Mouse (Mus musculus) frontal cortex, postnatal 14 days (tissue): ENCODE measurements around the gene Sh3d19.

Experiments used
- DNase-seq, 2 experiments: peaks; one replicate each; pipeline ENCODE4 v3.0.0; 2022; ENCODE audit warnings: low spot score in 2 of 2

Gene Sh3d19

GRCm38 (mm10) chr3:85970742-85971598 is at the start of gene Sh3d19:
TSS of gene Sh3d19 (plus strand) at chr3:85971109.
- peak; percentile 12 to 48 for DNase-seq

DNA sequence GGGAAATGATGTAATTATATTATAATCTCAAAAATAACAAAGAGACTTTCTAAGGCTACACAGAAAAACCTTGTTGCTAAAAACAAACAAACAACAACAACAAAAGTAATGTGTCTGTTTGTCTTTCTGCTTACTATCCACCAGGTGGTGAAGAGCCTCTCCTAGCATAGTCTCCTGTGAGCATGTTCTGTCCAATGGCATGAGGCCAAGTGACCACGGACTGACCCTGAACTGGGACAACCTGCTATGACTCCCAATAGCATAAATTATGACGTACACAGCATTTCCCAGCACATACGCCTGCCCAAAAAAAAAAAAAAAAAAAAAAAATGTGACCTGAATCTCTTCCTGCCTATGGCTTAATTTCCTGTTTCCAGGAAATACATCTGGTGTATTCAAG is 48.6 kb upstream of the Sh3d19 start:
- no peak for DNase-seq

- no peak for DNase-seq
Observed at GRCm38 (mm10) chr3:85923343-85923742, 47.6 kb upstream of the Sh3d19 start.

- peak; percentile 65 to 87 for DNase-seq
Observed at GRCm38 (mm10) chr3:85923954-85924945, 46.7 kb upstream of the Sh3d19 start.

GRCm38 (mm10) chr3:85927296-85927695 is 43.6 kb upstream of the Sh3d19 start:
- no peak for DNase-seq

DNA sequence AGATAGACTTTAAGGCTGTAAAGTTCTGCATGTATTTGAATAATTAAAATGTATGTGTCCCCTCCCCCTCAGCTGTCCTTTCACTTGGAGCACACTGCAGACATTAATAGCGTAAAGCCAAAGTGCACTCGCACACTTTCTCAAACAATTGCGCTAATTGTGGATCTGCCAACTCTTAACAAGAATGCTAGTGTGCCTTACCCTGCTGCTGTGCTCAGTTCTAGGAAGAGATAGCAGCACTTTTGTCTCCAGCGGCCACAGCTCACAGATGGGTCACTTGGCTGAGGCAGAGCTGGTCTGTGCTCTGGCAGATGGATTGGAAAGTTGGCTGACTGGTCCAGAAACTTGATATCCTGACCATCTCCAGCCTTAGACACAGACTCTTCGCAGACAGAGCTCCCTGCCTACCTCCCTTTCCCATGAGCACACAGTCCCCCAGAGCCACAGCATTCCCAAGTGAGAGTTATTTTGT is 42.7 kb upstream of the Sh3d19 start:
- peak in 1 of 2 experiments; percentile 35 for DNase-seq

GRCm38 (mm10) chr3:85929711-85930110 is 41.2 kb upstream of the Sh3d19 start:
- no peak for DNase-seq

- DNase-seq, result no peak
Observed at GRCm38 (mm10) chr3:85930671-85931255, 40.1 kb upstream of the Sh3d19 start.

DNA sequence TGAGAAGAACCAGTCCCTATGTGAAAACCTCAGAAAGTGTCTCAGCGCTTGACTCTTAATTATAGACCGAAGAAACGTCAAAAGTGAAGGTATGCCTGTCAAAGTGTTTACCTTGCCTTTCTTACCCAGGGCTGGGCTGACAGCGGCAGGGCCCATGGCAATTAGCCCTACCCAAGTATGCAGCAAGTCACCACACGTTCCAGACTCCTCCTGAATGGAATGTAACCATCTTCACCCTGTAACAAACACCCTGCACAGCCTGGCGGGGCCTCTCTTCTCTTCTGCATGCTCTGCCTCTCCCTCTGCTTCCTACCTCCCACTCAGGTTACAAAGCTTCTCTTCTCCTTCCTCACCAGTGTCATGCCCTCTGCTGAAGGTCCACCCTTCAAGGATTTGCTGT is 39.0 kb upstream of the Sh3d19 start:
- DNase-seq, result no peak

DNA sequence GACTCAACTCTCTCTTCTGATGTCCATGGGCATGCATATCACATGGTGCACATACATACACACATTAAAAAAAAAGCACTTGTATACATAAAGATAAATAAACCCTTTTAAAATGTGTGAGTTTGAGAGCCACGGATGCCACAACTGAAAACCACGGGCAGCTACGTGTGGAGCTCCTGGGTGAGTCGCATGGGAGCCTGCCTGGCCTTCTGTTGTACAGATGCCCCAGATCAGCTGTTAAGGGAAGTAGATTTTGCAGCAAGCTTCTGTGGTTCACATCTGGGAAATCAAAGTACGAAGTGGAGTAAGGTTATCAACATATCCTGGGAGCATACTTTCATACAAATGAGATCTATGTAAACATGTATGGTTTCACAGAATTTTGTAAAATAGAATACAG is 37.3 kb upstream of the Sh3d19 start:
- DNase-seq, result no peak

GRCm38 (mm10) chr3:85950914-85951313 is 20.0 kb upstream of the Sh3d19 start:
- no peak for DNase-seq

GRCm38 (mm10) chr3:85952696-85953283 is 18.1 kb upstream of the Sh3d19 start:
- DNase-seq, result no peak

- no peak for DNase-seq
Observed at GRCm38 (mm10) chr3:85955269-85955668, 15.6 kb upstream of the Sh3d19 start.

- DNase-seq, result no peak
Observed at GRCm38 (mm10) chr3:85955704-85956103, 15.2 kb upstream of the Sh3d19 start.

DNA sequence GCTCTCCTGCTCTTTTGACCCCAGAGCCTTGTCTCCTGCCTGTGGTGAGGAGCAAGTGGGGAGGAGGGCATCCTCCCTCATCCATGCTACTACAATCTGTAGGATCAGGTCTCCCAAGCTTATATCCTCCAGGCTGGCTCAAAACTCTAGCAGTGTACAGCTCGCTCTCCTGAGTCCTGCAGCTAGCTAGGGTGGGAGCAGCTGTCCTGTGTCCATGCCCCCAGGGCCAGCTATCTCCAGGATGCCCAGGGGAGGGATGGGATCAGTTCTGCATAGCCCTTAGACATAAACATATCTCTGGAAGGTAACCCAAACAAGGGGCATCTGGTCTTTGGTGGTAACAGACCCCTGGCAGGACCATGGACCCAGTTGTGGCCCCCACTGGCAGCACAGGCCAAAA is 11.2 kb upstream of the Sh3d19 start:
- no peak for DNase-seq

GRCm38 (mm10) chr3:85961134-85961533 is 9.8 kb upstream of the Sh3d19 start:
- peak in 1 of 2 experiments; percentile 8 for DNase-seq

DNA sequence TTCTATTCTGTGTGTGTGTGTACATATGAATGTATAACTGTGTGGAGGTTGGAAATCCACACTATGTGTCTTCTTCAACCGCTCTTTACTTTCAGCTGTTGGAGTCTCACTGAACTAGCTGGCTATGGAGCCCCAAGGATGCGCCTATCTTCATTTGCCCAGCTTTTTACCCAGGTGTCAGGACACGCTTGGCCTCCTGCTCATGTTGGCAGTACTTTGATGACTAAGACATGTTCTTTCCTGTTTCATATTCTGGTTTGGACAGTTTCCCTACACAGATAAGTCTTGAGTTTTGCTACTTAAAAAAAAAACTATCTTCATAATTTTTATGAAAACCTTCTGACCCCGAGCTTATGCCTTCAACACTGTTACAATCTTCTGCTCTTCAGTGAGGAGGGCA is 5.4 kb upstream of the Sh3d19 start:
- no peak for DNase-seq

GRCm38 (mm10) chr3:85969040-85969439 is 1.9 kb upstream of the Sh3d19 start:
- DNase-seq, result no peak

GRCm38 (mm10) chr3:85971599-85971975 is 678 bp downstream of the Sh3d19 start:
- DNase-seq, result no peak

- DNase-seq, result no peak
Observed at GRCm38 (mm10) chr3:85973376-85974140, 2.6 kb downstream of the Sh3d19 start.

- DNase-seq, result no peak
Observed at GRCm38 (mm10) chr3:85974451-85974850, 3.5 kb downstream of the Sh3d19 start.
